Mouse (Mus musculus): Measurements from ENCODE around the gene Nt5c3.
"Not testable (repeated sequence)": the region's sequence is repeated elsewhere in the genome, so short reads cannot be mapped to it uniquely, and the experiment has no call there.

DNA sequence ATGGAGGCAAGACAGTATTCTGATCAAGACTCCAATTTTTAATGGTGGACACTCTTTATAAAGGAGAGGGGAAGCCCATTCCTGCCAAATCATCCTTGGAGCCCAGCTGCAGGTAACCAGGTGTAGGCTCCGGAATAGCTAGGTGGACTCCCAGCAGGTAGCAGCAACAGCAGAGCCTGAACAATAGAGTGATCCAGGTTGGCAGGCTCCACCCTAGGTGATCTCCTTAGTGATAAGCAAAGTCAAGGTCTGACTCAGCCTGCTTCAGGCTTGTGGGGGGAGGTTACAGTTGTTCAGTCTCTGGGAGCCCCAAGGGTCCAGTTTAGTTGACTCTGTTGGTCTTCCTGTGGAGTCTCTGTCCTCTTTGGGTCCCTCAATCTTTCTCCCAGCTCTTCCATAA, 56.8 kb downstream of the Nt5c3 start:
- not testable (repeated sequence) for TF ChIP-seq POLR2A, CTCF (IDR thresholded peaks at IDR 0.05; ENCODE audit: extremely low read depth, insufficient read depth, low read length)

Measured in cortical plate, adult 2 months (tissue).